Mouse (Mus musculus): Measurements from ENCODE around the gene Ano1. TPM values are rescaled to one million over a fixed set of nuclear protein-coding genes. Genes with fewer than 3 reads are reported as not detected.

The Ano1 gene
- polyA plus RNA-seq, 1 experiment from 2014 or later = 26.0 TPM

GRCm38 (mm10) chr7:144738357-144738798 is 13.4 kb downstream of the Ano1 start:
- Histone ChIP-seq H3K4me1 (ENCODE audit: control insufficient read depth, insufficient read depth, low read length) (peaks cover 32% of the 10 kb centered on the region), H3K36me3 (ENCODE audit: control insufficient read depth, insufficient read depth, low read length) (no peaks in the 10 kb centered on the region), H3K27ac (ENCODE audit: low read depth, low read length) (no peak overlapping the region), H3K9ac (ENCODE audit: low read length) (peak overlapping the region; percentile 70), H3K9me3 (ENCODE audit: control insufficient read depth, low read length) (no peaks in the 10 kb centered on the region), H3K4me2 (peak overlapping the region; percentile 92), H3K27me3 (ENCODE audit: control insufficient read depth, insufficient read depth, low read length) (no peaks in the 10 kb centered on the region), H3K4me3 (ENCODE audit: low read depth, low read length) (peak overlapping the region; percentile 52)
- peak; percentile 62 for ATAC-seq (ENCODE audit: low FRiP score)
- WGBS = under 1% methylated on average over 33 of the region's 33 CpGs
- peak; percentile 93 for DNase-seq (ENCODE audit: low spot score, missing footprints)

- H3K36me3 ChIP-seq (ENCODE audit: control insufficient read depth, insufficient read depth, low read length) = no peaks in the 10 kb centered on the region
- H3K4me1 ChIP-seq (ENCODE audit: control insufficient read depth, insufficient read depth, low read length) = peaks cover 12% of the 10 kb centered on the region
- no peak overlapping the region for H3K4me2 ChIP-seq
- no peak overlapping the region for H3K4me3 ChIP-seq (ENCODE audit: low read depth, low read length)
- no peak overlapping the region for H3K9ac ChIP-seq (ENCODE audit: low read length)
- no peaks in the 10 kb centered on the region for H3K27me3 ChIP-seq (ENCODE audit: control insufficient read depth, insufficient read depth, low read length)
- H3K27ac ChIP-seq (ENCODE audit: low read depth, low read length) = no peak overlapping the region
- 48% methylated on average over 4 of the region's 4 CpGs for WGBS
- H3K9me3 ChIP-seq (ENCODE audit: control insufficient read depth, low read length) = no peaks in the 10 kb centered on the region
- ATAC-seq (ENCODE audit: low FRiP score) (no peak), DNase-seq (ENCODE audit: low spot score, missing footprints) (no peak)
Measured at GRCm38 (mm10) chr7:144731897-144732291, 19.9 kb downstream of the Ano1 start.

- WGBS = 69% methylated on average over 9 of the region's 9 CpGs
- Histone ChIP-seq H3K4me2 (no peak overlapping the region), H3K27ac (ENCODE audit: low read depth, low read length) (no peak overlapping the region), H3K36me3 (ENCODE audit: control insufficient read depth, insufficient read depth, low read length) (no peaks in the 10 kb centered on the region), H3K9ac (ENCODE audit: low read length) (no peak overlapping the region), H3K27me3 (ENCODE audit: control insufficient read depth, insufficient read depth, low read length) (no peaks in the 10 kb centered on the region), H3K4me3 (ENCODE audit: low read depth, low read length) (no peak overlapping the region), H3K9me3 (ENCODE audit: control insufficient read depth, low read length) (no peaks in the 10 kb centered on the region), H3K4me1 (ENCODE audit: control insufficient read depth, insufficient read depth, low read length) (peaks cover 7% of the 10 kb centered on the region)
- DNase-seq (ENCODE audit: low spot score, missing footprints) (no peak), ATAC-seq (ENCODE audit: low FRiP score) (no peak)
Measured at GRCm38 (mm10) chr7:144731182-144731896, 20.4 kb downstream of the Ano1 start.

GRCm38 (mm10) chr7:144724283-144724682 is 27.5 kb downstream of the Ano1 start:
- Histone ChIP-seq H3K4me1 (ENCODE audit: control insufficient read depth, insufficient read depth, low read length) (no peaks in the 10 kb centered on the region), H3K27ac (ENCODE audit: low read depth, low read length) (no peak overlapping the region), H3K4me3 (ENCODE audit: low read depth, low read length) (no peak overlapping the region), H3K27me3 (ENCODE audit: control insufficient read depth, insufficient read depth, low read length) (no peaks in the 10 kb centered on the region), H3K9me3 (ENCODE audit: control insufficient read depth, low read length) (no peaks in the 10 kb centered on the region), H3K4me2 (no peak overlapping the region), H3K9ac (ENCODE audit: low read length) (no peak overlapping the region), H3K36me3 (ENCODE audit: control insufficient read depth, insufficient read depth, low read length) (peaks cover 3% of the 10 kb centered on the region; the same call in 1 of the 2 replicates)
- 61% methylated on average over 1 of the region's 1 CpGs for WGBS
- ATAC-seq (ENCODE audit: low FRiP score) = no peak
- no peak for DNase-seq (ENCODE audit: low spot score, missing footprints)

GRCm38 (mm10) chr7:144719956-144720355 is 31.8 kb downstream of the Ano1 start:
- peak; percentile 60 for DNase-seq (ENCODE audit: low spot score, missing footprints)
- H3K27ac ChIP-seq (ENCODE audit: low read depth, low read length) = no peak overlapping the region
- H3K36me3 ChIP-seq (ENCODE audit: control insufficient read depth, insufficient read depth, low read length) = peaks cover 3% of the 10 kb centered on the region; the same call in 1 of the 2 replicates
- 89% methylated on average over 4 of the region's 4 CpGs for WGBS
- no peaks in the 10 kb centered on the region for H3K9me3 ChIP-seq (ENCODE audit: control insufficient read depth, low read length)
- ATAC-seq (ENCODE audit: low FRiP score) = no peak
- H3K4me1 ChIP-seq (ENCODE audit: control insufficient read depth, insufficient read depth, low read length) = no peaks in the 10 kb centered on the region
- H3K4me2 ChIP-seq = no peak overlapping the region
- H3K4me3 ChIP-seq (ENCODE audit: low read depth, low read length) = no peak overlapping the region
- no peaks in the 10 kb centered on the region for H3K27me3 ChIP-seq (ENCODE audit: control insufficient read depth, insufficient read depth, low read length)
- H3K9ac ChIP-seq (ENCODE audit: low read length) = no peak overlapping the region

GRCm38 (mm10) chr7:144717736-144718135 is 34.0 kb downstream of the Ano1 start:
- WGBS = 88% methylated on average over 5 of the region's 5 CpGs
- Histone ChIP-seq H3K4me3 (ENCODE audit: low read depth, low read length) (no peak overlapping the region), H3K4me1 (ENCODE audit: control insufficient read depth, insufficient read depth, low read length) (no peaks in the 10 kb centered on the region), H3K36me3 (ENCODE audit: control insufficient read depth, insufficient read depth, low read length) (no peaks in the 10 kb centered on the region), H3K9ac (ENCODE audit: low read length) (no peak overlapping the region), H3K27ac (ENCODE audit: low read depth, low read length) (no peak overlapping the region), H3K9me3 (ENCODE audit: control insufficient read depth, low read length) (no peaks in the 10 kb centered on the region), H3K27me3 (ENCODE audit: control insufficient read depth, insufficient read depth, low read length) (no peaks in the 10 kb centered on the region), H3K4me2 (no peak overlapping the region)
- no peak for ATAC-seq (ENCODE audit: low FRiP score)
- DNase-seq (ENCODE audit: low spot score, missing footprints) = no peak

GRCm38 (mm10) chr7:144697870-144698269 is 53.9 kb downstream of the Ano1 start:
- ATAC-seq (ENCODE audit: low FRiP score) = no peak
- WGBS = 86% methylated on average over 9 of the region's 9 CpGs
- H3K4me1 ChIP-seq (ENCODE audit: control insufficient read depth, insufficient read depth, low read length) = no peaks in the 10 kb centered on the region

GRCm38 (mm10) chr7:144696764-144697704 is 54.7 kb downstream of the Ano1 start:
- Histone ChIP-seq H3K9me3 (ENCODE audit: control insufficient read depth, low read length) (no peaks in the 10 kb centered on the region; the same call in 1 of the 2 replicates), H3K4me3 (ENCODE audit: low read depth, low read length) (no peak overlapping the region), H3K4me2 (no peak overlapping the region), H3K27ac (ENCODE audit: low read depth, low read length) (no peak overlapping the region), H3K36me3 (ENCODE audit: control insufficient read depth, insufficient read depth, low read length) (no peaks in the 10 kb centered on the region), H3K27me3 (ENCODE audit: control insufficient read depth, insufficient read depth, low read length) (no peaks in the 10 kb centered on the region), H3K4me1 (ENCODE audit: control insufficient read depth, insufficient read depth, low read length) (no peaks in the 10 kb centered on the region), H3K9ac (ENCODE audit: low read length) (no peak overlapping the region)
- ATAC-seq (ENCODE audit: low FRiP score) (no peak), DNase-seq (ENCODE audit: low spot score, missing footprints) (peak; percentile 86)
- WGBS = 83% methylated on average over 7 of the region's 7 CpGs

More at GRCm38 (mm10) chr7:144697870-144698269, 53.9 kb downstream of the Ano1 start:
- Histone ChIP-seq H3K27ac (ENCODE audit: low read depth, low read length) (no peak overlapping the region), H3K27me3 (ENCODE audit: control insufficient read depth, insufficient read depth, low read length) (no peaks in the 10 kb centered on the region), H3K9me3 (ENCODE audit: control insufficient read depth, low read length) (no peaks in the 10 kb centered on the region; the same call in 1 of the 2 replicates), H3K4me3 (ENCODE audit: low read depth, low read length) (no peak overlapping the region), H3K9ac (ENCODE audit: low read length) (no peak overlapping the region), H3K4me2 (no peak overlapping the region), H3K36me3 (ENCODE audit: control insufficient read depth, insufficient read depth, low read length) (no peaks in the 10 kb centered on the region)
- DNase-seq (ENCODE audit: low spot score, missing footprints) = no peak

- ATAC-seq (ENCODE audit: low FRiP score) (no peak), DNase-seq (ENCODE audit: low spot score, missing footprints) (no peak)
- no peaks in the 10 kb centered on the region for H3K36me3 ChIP-seq (ENCODE audit: control insufficient read depth, insufficient read depth, low read length)
- no peak overlapping the region for H3K4me3 ChIP-seq (ENCODE audit: low read depth, low read length)
- H3K27me3 ChIP-seq (ENCODE audit: control insufficient read depth, insufficient read depth, low read length) = no peaks in the 10 kb centered on the region
- H3K4me2 ChIP-seq = no peak overlapping the region
- H3K9me3 ChIP-seq (ENCODE audit: control insufficient read depth, low read length) = no peaks in the 10 kb centered on the region; the same call in 1 of the 2 replicates
- 60% methylated on average over 2 of the region's 2 CpGs for WGBS
- no peak overlapping the region for H3K9ac ChIP-seq (ENCODE audit: low read length)
- no peaks in the 10 kb centered on the region for H3K4me1 ChIP-seq (ENCODE audit: control insufficient read depth, insufficient read depth, low read length)
- no peak overlapping the region for H3K27ac ChIP-seq (ENCODE audit: low read depth, low read length)
Measured at GRCm38 (mm10) chr7:144689855-144690254, 61.9 kb downstream of the Ano1 start.
